Mouse (Mus musculus) neural tube, embryonic 11.5 days (tissue): Measurements from ENCODE around the gene Klhl6. TPM values are rescaled to one million over a fixed set of nuclear protein-coding genes. Genes with fewer than 3 reads are reported as not detected.

ENCODE experiments used
- ATAC-seq: fragments of 200-750 bp; cut with Nextera tagmentation; 2 replicates; pipeline ENCODE4 v1.8.0; 2017; ENCODE audit warnings: moderate number of reproducible peaks, mild to moderate bottlenecking, moderate TSS enrichment, moderate library complexity; ENCODE audit not compliant: insufficient read depth, low FRiP score, low TSS enrichment
- DNase-seq: peaks from one replicate; pipeline ENCODE4 v3.0.0-alpha.2; 2015; ENCODE audit warnings: low spot score
- H3K27ac ChIP-seq: fragments of 300-500 bp; sonication (generic); 2 replicates; pipeline ENCODE4 v1.5.1; 2014; ENCODE audit warnings: low read depth, mild to moderate bottlenecking, low read length
- H3K27me3 ChIP-seq: fragments of 300-500 bp; sonication (generic); 2 replicates; pipeline ENCODE4 v1.6.1; 2014; ENCODE audit warnings: mild to moderate bottlenecking, low read length, mixed read lengths; ENCODE audit not compliant: control insufficient read depth, insufficient read depth
- H3K36me3 ChIP-seq: fragments of 300-500 bp; sonication (generic); 2 replicates; pipeline ENCODE4 v1.6.1; 2014; ENCODE audit warnings: mild to moderate bottlenecking, low read length, moderate library complexity, mixed read lengths; ENCODE audit not compliant: control insufficient read depth, insufficient read depth
- H3K4me1 ChIP-seq: fragments of 300-500 bp; sonication (generic); 2 replicates; pipeline ENCODE4 v1.6.1; 2014; ENCODE audit warnings: low read length, mixed read lengths; ENCODE audit not compliant: control insufficient read depth, insufficient read depth
- H3K4me2 ChIP-seq: fragments of 300-500 bp; sonication (generic); 2 replicates; pipeline ENCODE4 v1.6.1; 2014; ENCODE audit warnings: low read depth, mild to moderate bottlenecking, moderate library complexity
- H3K4me3 ChIP-seq: fragments of 300-500 bp; sonication (generic); 2 replicates; pipeline ENCODE4 v1.5.1; 2014; ENCODE audit warnings: low read depth, low read length
- H3K9ac ChIP-seq: fragments of 300-500 bp; sonication (generic); 2 replicates; pipeline ENCODE4 v1.6.1; 2014; ENCODE audit warnings: mild to moderate bottlenecking, low read length
- H3K9me3 ChIP-seq: fragments of 300-500 bp; sonication (generic); 2 replicates; pipeline ENCODE4 v1.6.1; 2016; ENCODE audit warnings: low read length; ENCODE audit not compliant: control insufficient read depth
- WGBS: fragments of 180-500 bp; shearing (Covaris S2); extraction: QIAGEN DNeasy Blood & Tissue Kit; methylation state at CpG from one replicate; pipeline ENCODE4 v1.1.7; 2014; 5-methylcytosine and 5-hydroxymethylcytosine counted together
- polyA plus RNA-seq: library from polyadenylated mRNA; unstranded; fragments of >200 nt; fragmentation: Nextera tagmentation; extraction: Ambion mirVana; gene quantifications from 2 replicates; pipeline ENCODE4 v1.2.1, GENCODE M21; 2014

Gene Klhl6
- polyA plus RNA-seq, 1 experiment from 2014 or later, result 9.7 TPM

- WGBS, result 88% methylated on average over 2 of the region's 2 CpGs
- no peaks in the 10 kb centered on the region for H3K9me3 ChIP-seq
- H3K9ac ChIP-seq, result no peak overlapping the region
- H3K36me3 ChIP-seq, result no peaks in the 10 kb centered on the region
- DNase-seq (no peak), ATAC-seq (no peak)
- H3K4me1 ChIP-seq, result no peaks in the 10 kb centered on the region
- H3K4me3 ChIP-seq, result no peak overlapping the region
- no peak overlapping the region for H3K27ac ChIP-seq
- no peak overlapping the region for H3K4me2 ChIP-seq
- no peaks in the 10 kb centered on the region for H3K27me3 ChIP-seq
Measured at GRCm38 (mm10) chr16:19912582-19912981, 70.3 kb downstream of the Klhl6 start.

- DNase-seq (no peak), ATAC-seq (no peak)
- Histone ChIP-seq H3K4me1 (no peaks in the 10 kb centered on the region), H3K9me3 (no peaks in the 10 kb centered on the region), H3K27me3 (no peaks in the 10 kb centered on the region), H3K9ac (no peak overlapping the region), H3K36me3 (no peaks in the 10 kb centered on the region), H3K27ac (no peak overlapping the region), H3K4me3 (no peak overlapping the region), H3K4me2 (no peak overlapping the region)
- 63% methylated on average over 3 of the region's 3 CpGs for WGBS
Measured at GRCm38 (mm10) chr16:19908291-19908690, 74.5 kb downstream of the Klhl6 start.

GRCm38 (mm10) chr16:19907103-19907502 is 75.7 kb downstream of the Klhl6 start:
- Histone ChIP-seq H3K27me3 (no peaks in the 10 kb centered on the region), H3K4me1 (no peaks in the 10 kb centered on the region), H3K9me3 (no peaks in the 10 kb centered on the region), H3K4me3 (no peak overlapping the region), H3K4me2 (no peak overlapping the region), H3K9ac (no peak overlapping the region), H3K27ac (no peak overlapping the region), H3K36me3 (no peaks in the 10 kb centered on the region)
- DNase-seq, result peak; percentile 23
- WGBS, result 41% methylated on average over 2 of the region's 2 CpGs
- no peak for ATAC-seq

GRCm38 (mm10) chr16:19904734-19905479 is 77.9 kb downstream of the Klhl6 start:
- no peak for ATAC-seq

GRCm38 (mm10) chr16:19903792-19904191 is 79.0 kb downstream of the Klhl6 start:
- no peaks in the 10 kb centered on the region for H3K9me3 ChIP-seq
- no peaks in the 10 kb centered on the region for H3K36me3 ChIP-seq
- DNase-seq (no peak), ATAC-seq (no peak)
- H3K9ac ChIP-seq, result no peak overlapping the region
- no peak overlapping the region for H3K4me2 ChIP-seq
- 88% methylated on average over 1 of the region's 1 CpGs for WGBS
- H3K27ac ChIP-seq, result no peak overlapping the region
- H3K4me1 ChIP-seq, result no peaks in the 10 kb centered on the region
- H3K4me3 ChIP-seq, result no peak overlapping the region
- H3K27me3 ChIP-seq, result no peaks in the 10 kb centered on the region

More at GRCm38 (mm10) chr16:19904734-19905479, 77.9 kb downstream of the Klhl6 start:
- H3K9me3 ChIP-seq, result no peaks in the 10 kb centered on the region
- no peak overlapping the region for H3K27ac ChIP-seq
- no peak for DNase-seq
- no peaks in the 10 kb centered on the region for H3K4me1 ChIP-seq
- no peaks in the 10 kb centered on the region for H3K36me3 ChIP-seq
- no peak overlapping the region for H3K4me2 ChIP-seq
- no peak overlapping the region for H3K4me3 ChIP-seq
- H3K27me3 ChIP-seq, result no peaks in the 10 kb centered on the region
- WGBS, result 61% methylated on average over 2 of the region's 2 CpGs
- H3K9ac ChIP-seq, result no peak overlapping the region

Other genes with a start within 250 kb of the Klhl6 start
- 51.6 and 52.2 TPM in 2 replicates for gene B3gnt5, start 222.8 kb downstream of the Klhl6 start, polyA plus RNA-seq
- gene Klhl24, start 114.5 kb upstream of the Klhl6 start, polyA plus RNA-seq, result 44.9 and 46.9 TPM in 2 replicates
- 39.7 and 41.5 TPM in 2 replicates for gene Yeats2, start 158.0 kb upstream of the Klhl6 start, polyA plus RNA-seq